Mouse (Mus musculus) heart, adult 2 months (tissue): ENCODE data around the gene Il5ra.

Experiments
- EP300 ChIP-seq: fragments of 200-500 bp; IDR thresholded peaks from 2 replicates; pipeline ENCODE4 v1.6.1; 2011; ENCODE audit warnings: low read depth, low read length, control low read depth; ENCODE audit not compliant: insufficient read depth
- POLR2A ChIP-seq: fragments of 200-500 bp; IDR thresholded peaks from 2 replicates; pipeline ENCODE4 v1.6.1; 2011; ENCODE audit warnings: mild to moderate bottlenecking, low read depth, low read length, control low read depth; ENCODE audit not compliant: insufficient read depth

DNA sequence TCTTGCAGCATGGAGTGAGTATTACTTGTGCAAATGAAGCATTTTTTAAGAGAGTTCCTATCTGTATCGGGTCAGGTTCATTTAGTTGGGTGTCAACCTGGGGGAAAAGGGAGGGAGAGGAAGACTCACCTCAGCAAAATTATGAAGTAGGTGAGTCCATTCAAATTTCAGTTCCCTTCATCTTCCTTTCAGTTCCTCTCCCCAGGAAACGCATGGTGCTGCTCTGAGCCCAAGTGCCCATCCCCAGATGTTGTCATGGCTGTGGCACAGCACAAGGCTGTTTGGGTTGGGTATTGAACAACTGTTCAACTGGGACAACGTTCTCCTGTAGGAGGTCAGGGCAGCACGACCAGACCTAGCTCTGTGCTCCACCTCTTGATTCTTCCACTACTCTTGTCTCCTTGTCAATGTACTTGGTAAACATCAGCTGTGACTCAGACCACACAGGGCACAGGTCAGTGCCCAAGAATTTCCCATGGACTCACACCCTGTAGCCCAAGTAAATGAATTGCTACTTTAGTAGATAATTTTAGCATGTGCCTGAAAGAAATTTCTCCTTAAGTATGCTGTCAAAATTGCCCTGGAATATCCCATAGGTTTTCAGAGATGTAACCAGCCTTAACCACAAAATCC is 19.0 kb downstream of the Il5ra start:
- TF ChIP-seq POLR2A: no peak
- TF ChIP-seq EP300: no peak
